Comparison of ENCODE assay signal across 8 mouse cellular contexts in genomic region chr14:118422351-118423001, GRCm38 (mm10).
DNase-seq lines count a peak whose midpoint lies in the region; ATAC-seq and TF ChIP-seq lines count a peak whose summit lies in the region.

No protein-coding gene starts in this region.

- H3K36me3 ChIP-seq in heart, embryonic 16.5 days (ENCODE audit: control insufficient read depth, insufficient read depth) = no peaks in the 10 kb centered on the region
- H3K36me3 ChIP-seq in embryonic facial prominence, embryonic 14.5 days (ENCODE audit: control insufficient read depth, insufficient read depth, low read length) = no peaks in the 10 kb centered on the region
- no peaks in the 10 kb centered on the region for H3K36me3 ChIP-seq in intestine, postnatal 0 days (ENCODE audit: control insufficient read depth, insufficient read depth)
- H3K36me3 ChIP-seq in stomach, embryonic 15.5 days = no peaks in the 10 kb centered on the region

- H3K27me3 ChIP-seq in heart, embryonic 16.5 days (ENCODE audit: control insufficient read depth, insufficient read depth, low read length) = no peaks in the 10 kb centered on the region
- 0 out of 2 replicates have a peak, but pooled peaks cover 14% of the 10 kb centered on the region for H3K27me3 ChIP-seq in embryonic facial prominence, embryonic 14.5 days (replicated peaks; ENCODE audit: control insufficient read depth, insufficient read depth, low read length)
- no peaks in the 10 kb centered on the region; the same call in 1 of the 2 replicates for H3K27me3 ChIP-seq in intestine, postnatal 0 days (replicated peaks; ENCODE audit: control insufficient read depth, insufficient read depth, low read length)
- H3K27me3 ChIP-seq in stomach, embryonic 15.5 days (replicated peaks) = no peaks in the 10 kb centered on the region

- H3K4me3 ChIP-seq in heart, embryonic 16.5 days (ENCODE audit: low read length) = peak overlapping the region; percentile 34
- peak overlapping the region; percentile 8 for H3K4me3 ChIP-seq in embryonic facial prominence, embryonic 14.5 days (ENCODE audit: low read depth, low read length)
- H3K4me3 ChIP-seq in intestine, postnatal 0 days (ENCODE audit: low read depth, low read length) = no peak overlapping the region
- no peak overlapping the region for H3K4me3 ChIP-seq in stomach, embryonic 15.5 days (replicated peaks)

- TF ChIP-seq CTCF in intestine, postnatal 0 days (IDR thresholded peaks at IDR 0.05; ENCODE audit: low read depth) = no peak

- ATAC-seq in heart, embryonic 16.5 days (replicated peaks; ENCODE audit: extremely low read depth, insufficient read depth, low FRiP score) = no peak
- peak; percentile 70 for ATAC-seq in embryonic facial prominence, embryonic 14.5 days (ENCODE audit: low read depth)
- ATAC-seq in intestine, postnatal 0 days = no peak
- ATAC-seq in megakaryocyte-erythroid progenitor cell, adult 5-6 weeks (replicated peaks; ENCODE audit: low FRiP score, low TSS enrichment, poor library complexity, severe bottlenecking) = peak; percentile 50
- ATAC-seq in stomach, embryonic 15.5 days (ENCODE audit: insufficient read depth, low FRiP score, low read depth) = peak; percentile 17; the same call in 1 of the 2 replicates

- DNase-seq in heart, postnatal 4 days = no peak
- peak; percentile 59 for DNase-seq in embryonic facial prominence, embryonic 14.5 days (ENCODE audit: low spot score)
- no peak for DNase-seq in ovary, postnatal 36 days (ENCODE audit: low spot score)
- no peak for DNase-seq in lung, postnatal 4 days

- peaks cover 2% of the 10 kb centered on the region; the same call in 1 of the 2 replicates for H3K4me1 ChIP-seq in heart, embryonic 16.5 days (ENCODE audit: control insufficient read depth, insufficient read depth, low read length)
- peaks cover 7% of the 10 kb centered on the region; the same call in 1 of the 2 replicates for H3K4me1 ChIP-seq in embryonic facial prominence, embryonic 14.5 days (ENCODE audit: control insufficient read depth, insufficient read depth, low read length)
- H3K4me1 ChIP-seq in intestine, postnatal 0 days (replicated peaks; ENCODE audit: control insufficient read depth, insufficient read depth, low read length) = no peaks in the 10 kb centered on the region
- no peaks in the 10 kb centered on the region for H3K4me1 ChIP-seq in stomach, embryonic 15.5 days

- H3K9ac ChIP-seq in heart, embryonic 16.5 days (ENCODE audit: low read length) = peak overlapping the region; percentile 58
- H3K9ac ChIP-seq in embryonic facial prominence, embryonic 14.5 days (ENCODE audit: low read depth, low read length) = no peak overlapping the region
- H3K9ac ChIP-seq in intestine, postnatal 0 days (ENCODE audit: low read depth, low read length) = no peak overlapping the region
- no peak overlapping the region for H3K9ac ChIP-seq in stomach, embryonic 15.5 days

- no peak overlapping the region for H3K27ac ChIP-seq in heart, embryonic 16.5 days (ENCODE audit: low read length)
- no peak overlapping the region for H3K27ac ChIP-seq in embryonic facial prominence, embryonic 14.5 days (replicated peaks; ENCODE audit: low read depth, low read length)
- H3K27ac ChIP-seq in intestine, postnatal 0 days (ENCODE audit: low read depth, low read length) = no peak overlapping the region
- H3K27ac ChIP-seq in stomach, embryonic 15.5 days = no peak overlapping the region

- peaks cover 5% of the 10 kb centered on the region; the same call in 1 of the 2 replicates for H3K9me3 ChIP-seq in heart, embryonic 16.5 days (replicated peaks; ENCODE audit: control insufficient read depth, low read length)
- peaks cover 18% of the 10 kb centered on the region for H3K9me3 ChIP-seq in embryonic facial prominence, embryonic 14.5 days (ENCODE audit: control insufficient read depth, low read length)
- H3K9me3 ChIP-seq in intestine, postnatal 0 days (ENCODE audit: control insufficient read depth) = no peaks in the 10 kb centered on the region
- no peaks in the 10 kb centered on the region for H3K9me3 ChIP-seq in stomach, embryonic 15.5 days

- WGBS in heart, embryonic 16.5 days = 11% methylated on average over 17 of the region's 17 CpGs
- WGBS in embryonic facial prominence, embryonic 14.5 days = 11% methylated on average over 17 of the region's 17 CpGs
- WGBS in intestine, postnatal 0 days = 16% methylated on average over 17 of the region's 17 CpGs
- 15% methylated on average over 17 of the region's 17 CpGs for WGBS in stomach, embryonic 15.5 days

- peak overlapping the region; percentile 62 for H3K4me2 ChIP-seq in heart, embryonic 16.5 days (ENCODE audit: low read depth, low read length)
- H3K4me2 ChIP-seq in embryonic facial prominence, embryonic 14.5 days (ENCODE audit: low read depth, low read length) = peak overlapping the region; percentile 46
- peak overlapping the region; percentile 32; the same call in 1 of the 2 replicates for H3K4me2 ChIP-seq in intestine, postnatal 0 days (replicated peaks; ENCODE audit: low read depth)
- H3K4me2 ChIP-seq in stomach, embryonic 15.5 days = peak overlapping the region; percentile 44

Comparison
In these comparisons a context has a peak if more than half of its experiments do, and no peak if none do; other contexts are left out.
1. ATAC-seq: peak in embryonic facial prominence, embryonic 14.5 days (single experiment), megakaryocyte-erythroid progenitor cell, adult 5-6 weeks (single experiment) and stomach, embryonic 15.5 days (single experiment); none in heart, embryonic 16.5 days (single experiment) and intestine, postnatal 0 days (single experiment).
2. H3K4me3 ChIP-seq: peak in heart, embryonic 16.5 days (single experiment) and embryonic facial prominence, embryonic 14.5 days (single experiment); none in intestine, postnatal 0 days (single experiment) and stomach, embryonic 15.5 days (single experiment).
3. Peak in every context shown above with its lines, with median percentiles within 50 percentile points of each other: H3K4me2 ChIP-seq.